Mouse (Mus musculus) intestine, embryonic 14.5 days (tissue): ENCODE results near the gene Ankrd35. TPM values are rescaled to one million over a fixed set of nuclear protein-coding genes. Genes with fewer than 3 reads are reported as not detected.

ENCODE experiments used
- ATAC-seq: fragments of 200-750 bp; cut with Nextera tagmentation; replicated peaks from 2 replicates; pipeline ENCODE4 v1.8.0; 2017; ENCODE audit warnings: low read depth, moderate number of reproducible peaks, moderate TSS enrichment, moderate library complexity; ENCODE audit not compliant: low FRiP score, low TSS enrichment
- DNase-seq: peaks from one replicate; pipeline ENCODE4 v3.0.0-alpha.2; 2018; ENCODE audit warnings: low spot score
- H3K27ac ChIP-seq: fragments of 300-500 bp; sonication (generic); 2 replicates; pipeline ENCODE4 v1.5.1; 2014; ENCODE audit warnings: low read depth, mild to moderate bottlenecking, control low read depth
- H3K27me3 ChIP-seq: fragments of 300-500 bp; sonication (generic); replicated peaks from 2 replicates; pipeline ENCODE4 v1.6.1; 2014; ENCODE audit warnings: low read length, control low read depth; ENCODE audit not compliant: control insufficient read depth, insufficient read depth
- H3K36me3 ChIP-seq: fragments of 300-500 bp; sonication (generic); 2 replicates; pipeline ENCODE4 v1.6.1; 2014; ENCODE audit warnings: low read length, control low read depth; ENCODE audit not compliant: control insufficient read depth, insufficient read depth
- H3K4me1 ChIP-seq: fragments of 300-500 bp; sonication (generic); replicated peaks from 2 replicates; pipeline ENCODE4 v1.6.1; 2014; ENCODE audit warnings: low read length, control low read depth, mixed read lengths; ENCODE audit not compliant: control insufficient read depth, insufficient read depth
- H3K4me2 ChIP-seq: fragments of 300-500 bp; sonication (generic); 2 replicates; pipeline ENCODE4 v1.6.1; 2014; ENCODE audit warnings: low read length
- H3K4me3 ChIP-seq: fragments of 300-500 bp; sonication (generic); 2 replicates; pipeline ENCODE4 v1.5.1; 2014; ENCODE audit warnings: low read depth, low read length, control low read depth, mixed read lengths
- H3K9ac ChIP-seq: fragments of 300-500 bp; sonication (generic); 2 replicates; pipeline ENCODE4 v1.6.1; 2014; ENCODE audit warnings: mild to moderate bottlenecking, low read length
- H3K9me3 ChIP-seq: fragments of 300-500 bp; sonication (generic); 2 replicates; pipeline ENCODE4 v1.6.1; 2016; ENCODE audit warnings: low read length, control low read depth; ENCODE audit not compliant: control insufficient read depth
- WGBS: fragments of 180-500 bp; shearing (Covaris S2); extraction: QIAGEN DNeasy Blood & Tissue Kit; methylation state at CpG from one replicate; pipeline ENCODE4 v1.1.7; 2014; 5-methylcytosine and 5-hydroxymethylcytosine counted together
- polyA plus RNA-seq: library from polyadenylated mRNA; unstranded; fragments of >200 nt; fragmentation: Nextera tagmentation; extraction: Ambion mirVana; gene quantifications from 2 replicates; pipeline ENCODE4 v1.2.1, GENCODE M21; 2014

The Ankrd35 gene
- polyA plus RNA-seq, 1 experiment from 2014 or later = 0.20 TPM

DNA sequence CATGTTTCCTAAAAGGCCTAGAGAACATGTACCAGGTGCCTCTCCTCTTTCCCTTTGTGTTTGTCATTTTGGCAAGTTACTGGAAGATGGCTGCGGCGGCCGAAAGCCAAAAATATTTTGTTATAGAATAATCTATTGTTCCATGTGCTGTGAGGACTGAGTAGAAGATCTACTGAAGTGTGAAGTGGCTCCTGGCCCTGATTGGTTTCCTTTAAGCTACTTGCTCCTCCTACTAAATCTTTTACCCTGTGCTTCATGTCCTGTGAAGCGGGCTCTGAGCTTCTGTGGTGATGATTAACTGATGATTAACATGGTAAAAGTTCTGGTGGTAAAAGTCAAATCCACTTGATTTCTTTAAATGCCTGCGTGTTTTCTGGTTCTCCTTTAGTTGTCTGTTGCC lies 3.0 kb upstream of the Ankrd35 start:
- no peak for ATAC-seq
- Histone ChIP-seq H3K4me2 (no peak overlapping the region), H3K27me3 (no peaks in the 10 kb centered on the region), H3K36me3 (no peaks in the 10 kb centered on the region), H3K4me3 (no peak overlapping the region), H3K9ac (no peak overlapping the region), H3K4me1 (peaks cover 8% of the 10 kb centered on the region), H3K27ac (no peak overlapping the region), H3K9me3 (no peaks in the 10 kb centered on the region)
- no peak for DNase-seq
- 87% methylated on average over 5 of the region's 5 CpGs for WGBS

DNA sequence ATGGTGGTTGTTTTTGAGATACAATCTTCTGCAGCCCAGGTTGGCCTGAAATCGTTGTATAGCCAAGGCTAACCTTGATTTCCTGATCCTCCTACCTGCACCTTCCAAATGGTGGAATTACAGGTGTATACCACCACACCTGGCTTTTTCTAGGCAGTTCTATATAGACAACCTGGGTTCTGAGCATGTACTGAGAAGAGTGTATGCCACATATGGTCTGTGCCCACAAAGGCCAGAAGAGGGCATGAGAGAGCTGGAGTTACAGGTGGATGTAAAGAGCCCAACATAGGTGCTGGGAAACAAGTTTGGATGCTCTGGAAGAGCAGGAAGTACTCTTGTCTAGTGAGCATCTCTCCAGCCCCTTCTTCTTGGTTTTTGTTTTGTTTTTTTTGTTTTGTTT lies 2.6 kb upstream of the Ankrd35 start:
- Histone ChIP-seq H3K4me1 (peaks cover 8% of the 10 kb centered on the region), H3K9me3 (no peaks in the 10 kb centered on the region), H3K4me2 (no peak overlapping the region), H3K9ac (no peak overlapping the region), H3K27me3 (no peaks in the 10 kb centered on the region), H3K27ac (no peak overlapping the region), H3K36me3 (no peaks in the 10 kb centered on the region), H3K4me3 (no peak overlapping the region)
- WGBS = 38% methylated on average over 1 of the region's 1 CpGs
- ATAC-seq (no peak), DNase-seq (no peak)

DNA sequence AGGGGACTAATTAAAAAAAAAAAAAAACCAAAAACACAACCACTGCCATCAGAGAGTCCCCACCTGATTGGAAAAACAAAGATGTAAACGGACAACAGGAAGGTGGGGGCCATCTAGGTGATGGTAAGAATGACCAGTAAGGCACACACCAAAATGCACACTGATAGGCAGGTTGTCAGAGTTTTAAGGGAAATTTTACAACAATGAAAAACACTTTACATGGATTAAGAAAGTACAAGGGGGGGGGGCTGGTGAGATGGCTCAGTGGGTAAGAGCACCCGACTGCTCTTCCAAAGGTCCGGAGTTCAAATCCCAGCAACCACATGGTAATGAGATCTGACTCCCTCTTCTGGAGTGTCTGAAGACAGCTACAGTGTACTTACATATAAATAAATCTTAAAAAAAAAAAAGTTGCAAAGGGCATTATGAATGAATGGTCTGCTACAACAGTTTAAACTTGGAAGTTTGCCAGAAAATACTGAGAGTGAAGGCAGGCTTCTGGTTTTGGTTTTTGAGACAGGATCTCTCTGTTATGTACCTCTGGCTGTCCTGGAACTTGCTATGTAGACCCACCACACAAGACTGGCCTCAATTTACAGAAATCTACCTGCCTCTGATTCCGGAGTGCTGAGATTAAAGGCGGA lies 1.4 kb upstream of the Ankrd35 start:
- no peaks in the 10 kb centered on the region for H3K36me3 ChIP-seq
- H3K4me2 ChIP-seq = no peak overlapping the region
- no peaks in the 10 kb centered on the region for H3K9me3 ChIP-seq
- H3K4me1 ChIP-seq = peaks cover 3% of the 10 kb centered on the region; the same call in 1 of the 2 replicates
- no peaks in the 10 kb centered on the region for H3K27me3 ChIP-seq
- no peak overlapping the region for H3K4me3 ChIP-seq
- no peak for ATAC-seq
- H3K9ac ChIP-seq = no peak overlapping the region
- DNase-seq = no peak
- WGBS = 93% methylated on average over 5 of the region's 5 CpGs
- no peak overlapping the region for H3K27ac ChIP-seq

- Histone ChIP-seq H3K36me3 (no peaks in the 10 kb centered on the region), H3K4me1 (peaks cover 14% of the 10 kb centered on the region; the same call in 1 of the 2 replicates), H3K27ac (no peak overlapping the region), H3K27me3 (no peaks in the 10 kb centered on the region), H3K9me3 (no peaks in the 10 kb centered on the region), H3K4me2 (no peak overlapping the region), H3K4me3 (no peak overlapping the region), H3K9ac (no peak overlapping the region)
- 93% methylated on average over 5 of the region's 5 CpGs for WGBS
- DNase-seq = no peak
- no peak for ATAC-seq
These were observed 1.6 kb downstream of the Ankrd35 start for GRCm38 (mm10) chr3:96671519-96671918.

GRCm38 (mm10) chr3:96673514-96673913 lies 3.6 kb downstream of the Ankrd35 start:
- H3K9me3 ChIP-seq = no peaks in the 10 kb centered on the region
- 76% methylated on average over 4 of the region's 4 CpGs for WGBS
- DNase-seq = no peak
- no peak overlapping the region for H3K27ac ChIP-seq
- H3K4me2 ChIP-seq = no peak overlapping the region
- H3K4me1 ChIP-seq = peaks cover 14% of the 10 kb centered on the region; the same call in 1 of the 2 replicates
- no peak overlapping the region for H3K9ac ChIP-seq
- H3K27me3 ChIP-seq = no peaks in the 10 kb centered on the region
- no peak for ATAC-seq
- H3K4me3 ChIP-seq = no peak overlapping the region
- H3K36me3 ChIP-seq = no peaks in the 10 kb centered on the region

DNA sequence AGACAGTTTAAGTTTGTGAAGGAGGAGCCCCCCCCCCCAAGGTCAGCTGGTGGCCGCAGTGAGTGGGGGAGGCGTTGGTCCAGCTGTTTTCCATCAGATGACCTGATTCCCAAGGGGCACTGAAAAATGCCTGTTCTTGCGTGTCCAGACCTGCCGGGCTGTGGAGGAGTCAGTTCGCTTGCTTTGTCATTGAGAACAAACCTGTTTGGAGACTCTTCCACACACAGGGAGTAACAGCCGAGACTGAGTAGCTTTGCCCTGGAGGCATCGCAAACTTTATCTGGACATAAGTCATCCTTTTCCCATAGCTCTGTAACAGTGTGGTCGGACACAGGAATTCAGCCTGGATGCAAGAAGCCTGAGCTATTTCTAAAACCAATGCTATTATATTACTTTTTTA lies 4.5 kb downstream of the Ankrd35 start:
- DNase-seq (no peak), ATAC-seq (no peak)
- H3K9me3 ChIP-seq = no peaks in the 10 kb centered on the region
- H3K4me3 ChIP-seq = no peak overlapping the region
- H3K36me3 ChIP-seq = no peaks in the 10 kb centered on the region
- WGBS = 38% methylated on average over 8 of the region's 8 CpGs
- no peak overlapping the region for H3K27ac ChIP-seq
- no peak overlapping the region for H3K9ac ChIP-seq
- no peak overlapping the region for H3K4me2 ChIP-seq
- no peaks in the 10 kb centered on the region for H3K27me3 ChIP-seq
- peaks cover 14% of the 10 kb centered on the region; the same call in 1 of the 2 replicates for H3K4me1 ChIP-seq

GRCm38 (mm10) chr3:96675171-96675570 lies 5.2 kb downstream of the Ankrd35 start:
- no peaks in the 10 kb centered on the region for H3K36me3 ChIP-seq
- no peaks in the 10 kb centered on the region for H3K27me3 ChIP-seq
- no peak for DNase-seq
- no peak for ATAC-seq
- H3K4me3 ChIP-seq = no peak overlapping the region
- H3K27ac ChIP-seq = no peak overlapping the region
- no peak overlapping the region for H3K9ac ChIP-seq
- H3K9me3 ChIP-seq = no peaks in the 10 kb centered on the region
- H3K4me2 ChIP-seq = no peak overlapping the region
- WGBS = 71% methylated on average over 3 of the region's 3 CpGs
- H3K4me1 ChIP-seq = peaks cover 11% of the 10 kb centered on the region; the same call in 1 of the 2 replicates

DNA sequence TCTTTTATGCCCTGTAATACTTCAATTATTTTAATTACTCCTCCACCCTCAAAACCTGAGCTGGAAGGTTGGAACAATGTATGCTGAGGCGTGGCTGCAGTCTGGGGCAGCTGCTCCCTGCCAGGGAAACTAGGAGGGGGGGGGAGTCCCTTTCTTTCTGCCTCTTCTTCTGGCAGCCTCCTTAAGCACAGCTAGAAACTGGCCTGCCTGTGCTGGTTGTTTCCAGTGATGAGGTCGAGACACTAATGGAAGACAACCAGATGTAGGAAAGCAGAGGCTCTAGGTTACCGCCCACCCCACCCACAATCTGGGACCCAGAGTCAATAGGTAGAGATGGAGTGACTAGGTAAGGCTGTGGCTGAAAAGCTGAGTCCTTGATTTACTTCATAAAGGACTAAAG lies 5.8 kb downstream of the Ankrd35 start:
- H3K27ac ChIP-seq = no peak overlapping the region
- no peaks in the 10 kb centered on the region for H3K27me3 ChIP-seq
- ATAC-seq (no peak), DNase-seq (no peak)
- H3K4me2 ChIP-seq = no peak overlapping the region
- no peak overlapping the region for H3K4me3 ChIP-seq
- H3K4me1 ChIP-seq = peaks cover 11% of the 10 kb centered on the region; the same call in 1 of the 2 replicates
- H3K36me3 ChIP-seq = no peaks in the 10 kb centered on the region
- WGBS = 49% methylated on average over 3 of the region's 3 CpGs
- no peak overlapping the region for H3K9ac ChIP-seq
- no peaks in the 10 kb centered on the region for H3K9me3 ChIP-seq

DNA sequence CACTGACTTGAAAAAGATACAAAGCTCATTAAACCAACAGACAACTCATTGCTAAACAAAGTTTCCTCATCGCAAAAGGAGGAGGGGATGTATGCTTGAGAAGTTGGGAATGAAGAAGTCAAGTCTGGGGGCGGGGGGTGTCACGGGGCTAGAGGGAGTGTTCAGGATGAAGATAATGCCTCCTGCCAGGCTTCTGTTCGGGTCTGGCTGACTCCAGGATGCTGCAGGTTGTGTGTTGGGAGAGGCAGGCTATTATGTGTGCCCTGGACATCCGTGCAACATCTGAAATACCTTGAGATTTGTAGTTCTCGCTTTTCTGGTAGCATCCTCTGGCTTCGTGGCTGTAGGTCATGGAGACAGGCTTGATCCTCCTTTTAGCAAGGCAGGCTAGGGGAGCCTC lies 8.5 kb downstream of the Ankrd35 start:
- DNase-seq = no peak
- no peak for ATAC-seq
- H3K27me3 ChIP-seq = no peaks in the 10 kb centered on the region
- peaks cover 11% of the 10 kb centered on the region; the same call in 1 of the 2 replicates for H3K4me1 ChIP-seq
- H3K9ac ChIP-seq = no peak overlapping the region
- H3K4me3 ChIP-seq = no peak overlapping the region
- no peaks in the 10 kb centered on the region for H3K36me3 ChIP-seq
- H3K27ac ChIP-seq = no peak overlapping the region
- 62% methylated on average over 7 of the region's 7 CpGs for WGBS
- H3K4me2 ChIP-seq = no peak overlapping the region
- no peaks in the 10 kb centered on the region for H3K9me3 ChIP-seq
